ENCODE assay signal across 23 mouse cellular contexts in genomic region chr19:41342592-41343090, GRCm38 (mm10). TPM values are rescaled to one million over a fixed set of nuclear protein-coding genes. Genes with fewer than 3 reads are reported as not detected.
A peak's percentile ranks its signal among the peaks of the same experiment; 100 is the strongest.
DNase-seq lines count a peak whose midpoint lies in the region; ATAC-seq and TF ChIP-seq lines count a peak whose summit lies in the region.
"Had no signal": no experiment of that assay in that cellular context is flagged by ENCODE, and none has a peak within 500 bp of the region (broad histone marks: within the 10 kb centered on the region; RNA-seq: fewer than 3 reads in every experiment).

No protein-coding gene starts in this region.

- no peak overlapping the region for H3K9ac ChIP-seq in forebrain, embryonic 11.5 days (ENCODE audit: low read length)
- H3K9ac ChIP-seq in hindbrain, postnatal 0 days (replicated peaks; ENCODE audit: low read length) = no peak overlapping the region
- H3K9ac ChIP-seq: embryonic facial prominence, embryonic 12.5 days; forebrain, embryonic 12.5 days had no signal

- no peak overlapping the region for H3K4me2 ChIP-seq in forebrain, embryonic 11.5 days (ENCODE audit: low read depth, low read length, severe bottlenecking)
- no peak overlapping the region for H3K4me2 ChIP-seq in hindbrain, postnatal 0 days (ENCODE audit: low read depth, low read length)
- H3K4me2 ChIP-seq: embryonic facial prominence, embryonic 12.5 days; forebrain, embryonic 12.5 days had no signal

- TF ChIP-seq CTCF in bone marrow macrophage, adult 2 months (IDR thresholded peaks at IDR 0.05; ENCODE audit: low read depth, low read length) = no peak
- no peak for TF ChIP-seq CTCF in hindbrain, postnatal 0 days (IDR thresholded peaks at IDR 0.05; ENCODE audit: low read depth)

- peak overlapping the region; percentile 16 for H3K4me3 ChIP-seq in megakaryocyte, embryonic 14.5 days (replicated peaks)
- H3K4me3 ChIP-seq in bone marrow macrophage, adult 2 months (ENCODE audit: insufficient read depth, low read length) = no peak overlapping the region
- H3K4me3 ChIP-seq in forebrain, embryonic 11.5 days (ENCODE audit: low read depth, low read length) = no peak overlapping the region
- no peak overlapping the region for H3K4me3 ChIP-seq in hindbrain, postnatal 0 days (ENCODE audit: low read length)
- H3K4me3 ChIP-seq: embryonic facial prominence, embryonic 10.5 days; embryonic facial prominence, embryonic 12.5 days; forebrain, embryonic 12.5 days had no signal

- TF ChIP-seq POLR2A in bone marrow macrophage, adult 2 months (IDR thresholded peaks at IDR 0.05; ENCODE audit: borderline replicate concordance, low read depth, low read length) = no peak

- H3K27ac ChIP-seq in bone marrow macrophage, adult 2 months (ENCODE audit: insufficient read depth, low read depth, low read length) = peak overlapping the region; percentile 97
- H3K27ac ChIP-seq in forebrain, embryonic 11.5 days (ENCODE audit: low read depth, low read length) = no peak overlapping the region
- no peak overlapping the region for H3K27ac ChIP-seq in hindbrain, postnatal 0 days
- H3K27ac ChIP-seq: embryonic facial prominence, embryonic 10.5 days; embryonic facial prominence, embryonic 12.5 days; forebrain, embryonic 12.5 days had no signal

- peak; percentile 75 for DNase-seq in A20 (ENCODE audit: low read depth, low spot score)
- peak; percentile 70 to 80 for DNase-seq in natural killer cell, adult 2 months (ENCODE audit: low spot score in 2 of 2)
- DNase-seq in forebrain, embryonic 11.5 days (ENCODE audit: low spot score) = no peak
- DNase-seq in hindbrain, postnatal 0 days (ENCODE audit: low spot score) = no peak
- DNase-seq in adrenal gland, adult 8-10 months = no peak
- DNase-seq: adrenal gland, postnatal 10 days; adrenal gland, postnatal 25 days; cerebellum, adult 11-12 months; cerebellum, adult 2 months; cerebellum, adult 9-10 months; cerebellum, postnatal 10 days; cerebellum, postnatal 25 days had no signal

- H3K4me1 ChIP-seq in megakaryocyte, embryonic 14.5 days = peaks cover 97% of the 10 kb centered on the region
- peaks cover 78% of the 10 kb centered on the region for H3K4me1 ChIP-seq in bone marrow macrophage, adult 2 months (ENCODE audit: control insufficient read depth, insufficient read depth, low read length)
- H3K4me1 ChIP-seq in forebrain, embryonic 11.5 days (replicated peaks; ENCODE audit: control insufficient read depth, insufficient read depth, low read length) = 0 out of 2 replicates have a peak, but pooled peaks cover 4% of the 10 kb centered on the region
- no peaks in the 10 kb centered on the region for H3K4me1 ChIP-seq in hindbrain, postnatal 0 days (ENCODE audit: insufficient read depth, low read length)

- no peaks in the 10 kb centered on the region for H3K27me3 ChIP-seq in megakaryocyte, embryonic 14.5 days (replicated peaks)
- H3K27me3 ChIP-seq in forebrain, embryonic 11.5 days (ENCODE audit: control insufficient read depth, insufficient read depth, low read length) = no peaks in the 10 kb centered on the region
- H3K27me3 ChIP-seq in hindbrain, postnatal 0 days (ENCODE audit: insufficient read depth, low read length) = no peaks in the 10 kb centered on the region
- H3K27me3 ChIP-seq: embryonic facial prominence, embryonic 12.5 days; forebrain, embryonic 12.5 days; Patski had no signal

- peaks cover 6% of the 10 kb centered on the region for H3K36me3 ChIP-seq in megakaryocyte, embryonic 14.5 days (replicated peaks; ENCODE audit: low read length)
- H3K36me3 ChIP-seq in forebrain, embryonic 11.5 days (ENCODE audit: control insufficient read depth, insufficient read depth, low read length) = no peaks in the 10 kb centered on the region
- no peaks in the 10 kb centered on the region for H3K36me3 ChIP-seq in hindbrain, postnatal 0 days (ENCODE audit: insufficient read depth, low read length)
- H3K36me3 ChIP-seq: embryonic facial prominence, embryonic 10.5 days; embryonic facial prominence, embryonic 12.5 days; forebrain, embryonic 12.5 days; G1E had no signal

- no peaks in the 10 kb centered on the region for H3K9me3 ChIP-seq in megakaryocyte, embryonic 14.5 days
- no peaks in the 10 kb centered on the region for H3K9me3 ChIP-seq in forebrain, embryonic 11.5 days (ENCODE audit: control insufficient read depth, low read length)
- H3K9me3 ChIP-seq in hindbrain, postnatal 0 days (ENCODE audit: low read length) = no peaks in the 10 kb centered on the region
- H3K9me3 ChIP-seq: embryonic facial prominence, embryonic 10.5 days; embryonic facial prominence, embryonic 12.5 days; forebrain, embryonic 12.5 days; G1E had no signal

- WGBS in forebrain, embryonic 11.5 days = 88% methylated on average over 6 of the region's 6 CpGs
- WGBS in hindbrain, postnatal 0 days = 83% methylated on average over 6 of the region's 6 CpGs

- no peak for ATAC-seq in megakaryocyte, adult 5-6 weeks (ENCODE audit: poor library complexity, severe bottlenecking)
- no peak for ATAC-seq in forebrain, embryonic 11.5 days (replicated peaks; ENCODE audit: low FRiP score)
- no peak for ATAC-seq in hindbrain, postnatal 0 days
- ATAC-seq: activated CD4-positive, CD25-positive, alpha-beta regulatory T cell, adult 4 months; forebrain, embryonic 14.5 days; forebrain, embryonic 16.5 days; Patski had no signal

RNA-seq across cellular contexts. Expression of gene Pik3ap1, which starts 42.3 kb away (rescaled TPM):
- polyA plus RNA-seq in megakaryocyte, embryonic 14.5 days (2012; ENCODE audit: insufficient read depth, low replicate concordance) = 1.6 and 6.5 TPM in 2 replicates
- total RNA-seq in megakaryocyte, adult 5-6 weeks (2015) = 16.8 and 17.9 TPM in 2 replicates
- total RNA-seq in megakaryocyte, adult 5-6 weeks (2017) = 15.3 and 20.4 TPM in 2 replicates
- polyA plus RNA-seq in bone marrow macrophage, adult 2 months (2012; ENCODE audit: insufficient read depth, insufficient read length, missing spikeins) = 312 and 343 TPM in 2 replicates
- 3.0 and 3.3 TPM in 2 replicates for polyA plus RNA-seq in forebrain, embryonic 11.5 days (2014; fragmentation: Nextera tagmentation; extraction: Ambion mirVana)
- 1.1 and 1.8 TPM in 2 replicates for total RNA-seq in hindbrain, postnatal 0 days (2014; rRNA removed)
- polyA plus RNA-seq in hindbrain, postnatal 0 days (2015; fragmentation: Nextera tagmentation; extraction: Ambion mirVana) = 1.7 and 2.2 TPM in 2 replicates
- total RNA-seq in adrenal gland, adult 8-10 months (2022) = 10 to 100 TPM; 15.8 to 36.6 (median 26.2) TPM

Comparison
In these comparisons a context has a peak if more than half of its experiments do, and no peak if none do; other contexts are left out.
1. DNase-seq: peak in A20 (single experiment) and natural killer cell, adult 2 months (2 of 2); none in forebrain, embryonic 11.5 days (single experiment), hindbrain, postnatal 0 days (single experiment) and adrenal gland, adult 8-10 months (single experiment).
2. RNA of gene Pik3ap1, which starts 42.3 kb away (polyA plus RNA-seq): 312 to 343 TPM in bone marrow macrophage, adult 2 months; 1.6 to 6.5 TPM in megakaryocyte, embryonic 14.5 days, 3.0 to 3.3 TPM in forebrain, embryonic 11.5 days and 1.7 to 2.2 TPM in hindbrain, postnatal 0 days; every median in the first group is over 10 times any median in the second.